Mouse (Mus musculus): ENCODE measurements at regions not wholly inside any gene's neighbourhood (a gene's known extent, or its start where the extent isn't known, plus 50 kb on each side); places are given as distances from the start of the nearest gene placed in this dataset.
A peak's percentile ranks its signal among the peaks of the same experiment; 100 is the strongest.

DNA sequence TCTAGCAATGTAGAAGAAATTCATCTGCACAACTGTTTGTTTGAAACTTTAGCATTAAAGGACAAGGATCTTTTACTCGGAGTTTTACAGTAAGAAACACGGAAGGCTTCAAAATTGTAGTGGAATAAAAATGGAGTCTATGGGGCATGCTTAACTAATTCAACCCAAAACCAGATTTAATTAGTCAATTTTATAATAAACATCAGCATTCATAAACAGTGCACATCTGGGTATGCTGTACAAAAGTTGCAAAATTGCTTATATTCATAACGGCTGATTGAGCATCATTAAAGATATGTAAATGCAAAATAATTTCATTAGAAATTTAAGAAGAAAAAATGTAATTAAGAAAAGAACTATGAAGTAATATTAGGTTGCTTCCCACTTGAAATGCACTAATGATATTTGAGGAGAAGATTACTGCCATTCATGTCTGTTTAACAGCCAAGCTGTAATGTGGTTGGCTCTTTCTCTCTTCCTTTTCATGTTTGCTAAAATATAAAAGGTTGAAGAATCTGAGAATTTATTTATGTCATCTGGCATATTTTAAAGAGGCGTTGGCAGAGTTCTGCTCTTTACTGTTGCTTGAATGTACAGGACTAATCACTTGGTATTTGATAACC, 1037.3 kb downstream of the Fam181b start:
- Histone ChIP-seq H3K9me3 (no peaks in the 10 kb centered on the region), H3K27ac (no peak overlapping the region), H3K4me2 (replicated peaks) (no peak overlapping the region), H3K4me1 (replicated peaks) (no peaks in the 10 kb centered on the region), H3K9ac (replicated peaks) (no peak overlapping the region), H3K27me3 (no peaks in the 10 kb centered on the region), H3K4me3 (replicated peaks) (no peak overlapping the region), H3K36me3 (no peaks in the 10 kb centered on the region)
- WGBS, result 89% methylated on average over 4 of the region's 4 CpGs
- no peak for ATAC-seq

DNA sequence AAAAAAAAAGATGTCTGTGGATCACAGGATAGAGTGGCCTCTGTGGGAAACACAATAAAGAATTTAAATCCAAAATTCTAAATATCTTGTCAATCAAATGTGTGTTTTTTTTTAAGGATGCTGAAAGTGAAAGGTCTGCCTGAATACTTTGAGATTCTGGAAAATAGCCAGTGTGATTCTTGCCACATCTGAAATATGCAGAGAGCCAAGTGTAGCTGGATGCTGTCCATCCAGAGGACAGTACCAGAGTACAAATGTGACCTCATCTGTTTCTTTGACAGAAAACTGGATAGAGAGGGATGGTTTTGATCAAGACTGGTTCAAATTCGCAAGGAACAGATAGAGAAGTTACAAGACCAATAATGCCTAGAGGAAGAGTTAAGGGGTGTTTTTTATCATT, 1044.1 kb downstream of the Fam181b start:
- 96% methylated on average over 1 of the region's 1 CpGs for WGBS
- ATAC-seq, result no peak

DNA sequence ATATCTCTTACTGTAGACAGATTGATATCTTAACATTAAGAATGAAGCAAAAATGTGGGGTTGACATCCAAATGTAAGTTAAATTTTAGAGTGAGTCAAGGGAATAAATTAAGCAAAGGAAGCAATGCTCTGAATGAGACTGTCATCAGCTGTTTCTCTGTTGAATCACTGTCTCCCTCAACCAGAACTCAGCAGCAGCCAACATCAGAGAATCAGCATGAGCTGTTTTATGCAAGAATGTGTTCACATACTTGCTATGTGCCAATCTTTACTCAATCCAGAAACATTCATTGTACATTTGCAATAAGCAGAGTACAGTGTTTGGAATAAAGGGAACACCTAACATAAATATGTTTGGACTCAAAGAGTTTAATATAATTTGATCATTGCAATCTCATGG, 1074.6 kb downstream of the Fam181b start:
- no peaks in the 10 kb centered on the region for H3K27me3 ChIP-seq

More for the DNA sequence above, 1044.1 kb downstream of the Fam181b start:
- Histone ChIP-seq H3K27me3 (no peaks in the 10 kb centered on the region), H3K4me3 (replicated peaks) (no peak overlapping the region), H3K9ac (replicated peaks) (no peak overlapping the region), H3K36me3 (no peaks in the 10 kb centered on the region), H3K27ac (no peak overlapping the region), H3K9me3 (no peaks in the 10 kb centered on the region), H3K4me2 (replicated peaks) (no peak overlapping the region), H3K4me1 (replicated peaks) (no peaks in the 10 kb centered on the region)

DNA sequence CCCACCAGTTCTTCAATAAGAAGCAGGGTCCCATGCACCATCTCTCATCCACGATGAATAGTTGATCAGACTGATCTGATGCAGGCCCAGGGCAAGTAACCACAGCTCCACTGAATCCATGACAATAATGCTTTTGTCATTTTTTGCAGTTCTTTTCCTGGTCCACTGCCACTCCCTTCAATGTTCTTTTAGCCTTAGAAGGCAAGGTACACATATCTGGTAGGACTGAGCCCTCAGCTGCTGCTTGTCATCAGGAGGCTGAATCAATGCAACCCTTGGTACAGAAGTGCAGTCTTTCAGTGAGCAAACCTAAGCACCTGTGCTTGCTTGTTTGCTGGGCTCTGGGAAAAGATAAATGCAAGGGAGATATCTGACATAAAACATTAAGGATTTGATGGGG, 1075.8 kb downstream of the Fam181b start:
- Histone ChIP-seq H3K4me2 (replicated peaks) (no peak overlapping the region), H3K27ac (no peak overlapping the region)

More for the DNA sequence above, 1074.6 kb downstream of the Fam181b start:
- Histone ChIP-seq H3K27ac (no peak overlapping the region), H3K9ac (replicated peaks) (no peak overlapping the region), H3K4me3 (replicated peaks) (no peak overlapping the region), H3K36me3 (no peaks in the 10 kb centered on the region), H3K4me2 (replicated peaks) (no peak overlapping the region), H3K9me3 (no peaks in the 10 kb centered on the region), H3K4me1 (replicated peaks) (no peaks in the 10 kb centered on the region)
- ATAC-seq, result no peak

DNA sequence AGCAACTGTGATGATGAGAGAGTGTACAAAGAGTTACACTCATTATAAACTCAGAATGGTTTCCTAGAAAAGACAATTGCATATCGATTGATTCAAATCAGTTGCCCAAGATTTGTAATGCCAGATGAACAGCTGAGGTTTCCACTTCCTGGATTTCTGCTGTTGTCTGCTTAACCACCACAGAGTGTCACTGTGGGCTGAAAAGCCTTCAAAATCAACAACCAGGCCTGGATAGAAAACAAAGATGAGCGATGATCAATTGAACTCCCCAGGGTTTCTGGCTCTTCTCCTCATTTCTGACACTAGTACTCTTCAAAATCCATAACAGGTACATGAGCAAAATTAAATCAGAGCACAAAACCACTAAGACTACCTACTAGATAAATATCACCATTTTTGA, 1100.4 kb downstream of the Fam181b start:
- H3K9me3 ChIP-seq, result no peaks in the 10 kb centered on the region
- 73% methylated on average over 2 of the region's 2 CpGs for WGBS
- H3K36me3 ChIP-seq, result no peaks in the 10 kb centered on the region
- no peaks in the 10 kb centered on the region for H3K4me1 ChIP-seq (replicated peaks)
- H3K27ac ChIP-seq, result no peak overlapping the region
- no peak for ATAC-seq
- H3K4me3 ChIP-seq (replicated peaks), result no peak overlapping the region
- no peaks in the 10 kb centered on the region for H3K27me3 ChIP-seq
- H3K4me2 ChIP-seq (replicated peaks), result no peak overlapping the region
- no peak overlapping the region for H3K9ac ChIP-seq (replicated peaks)

More for the DNA sequence above, 1075.8 kb downstream of the Fam181b start:
- no peaks in the 10 kb centered on the region for H3K9me3 ChIP-seq
- H3K9ac ChIP-seq (replicated peaks), result no peak overlapping the region
- ATAC-seq, result no peak
- WGBS, result 86% methylated on average over 1 of the region's 1 CpGs
- H3K4me3 ChIP-seq (replicated peaks), result no peak overlapping the region
- H3K27me3 ChIP-seq, result no peaks in the 10 kb centered on the region
- H3K4me1 ChIP-seq (replicated peaks), result no peaks in the 10 kb centered on the region
- no peaks in the 10 kb centered on the region for H3K36me3 ChIP-seq

DNA sequence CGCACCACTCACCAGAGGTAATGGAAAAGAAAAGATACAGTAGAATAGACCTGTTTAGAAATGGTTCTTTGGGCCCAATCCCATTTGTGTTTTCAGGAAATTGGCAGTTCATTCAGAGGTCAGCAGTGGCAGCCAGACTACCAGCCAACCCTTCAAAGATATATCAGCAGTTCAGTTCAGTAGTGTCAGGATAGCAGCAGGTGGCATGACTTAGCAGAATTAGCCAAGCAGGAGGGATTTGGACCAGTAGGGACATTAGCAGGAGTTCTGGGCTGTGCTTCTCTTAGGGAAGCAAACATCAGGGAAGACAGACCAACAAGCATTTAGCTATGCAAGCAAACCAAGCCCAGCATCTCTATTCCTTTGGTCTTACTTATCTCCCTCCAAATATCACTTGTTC, 1132.7 kb downstream of the Fam181b start:
- no peak overlapping the region for H3K4me3 ChIP-seq (replicated peaks)
- ATAC-seq, result no peak
- H3K36me3 ChIP-seq, result no peaks in the 10 kb centered on the region
- no peaks in the 10 kb centered on the region for H3K27me3 ChIP-seq
- WGBS, result 88% methylated on average over 1 of the region's 1 CpGs
- no peaks in the 10 kb centered on the region for H3K4me1 ChIP-seq (replicated peaks)
- no peak overlapping the region for H3K9ac ChIP-seq (replicated peaks)
- H3K27ac ChIP-seq, result no peak overlapping the region
- no peak overlapping the region for H3K4me2 ChIP-seq (replicated peaks)
- H3K9me3 ChIP-seq, result no peaks in the 10 kb centered on the region

DNA sequence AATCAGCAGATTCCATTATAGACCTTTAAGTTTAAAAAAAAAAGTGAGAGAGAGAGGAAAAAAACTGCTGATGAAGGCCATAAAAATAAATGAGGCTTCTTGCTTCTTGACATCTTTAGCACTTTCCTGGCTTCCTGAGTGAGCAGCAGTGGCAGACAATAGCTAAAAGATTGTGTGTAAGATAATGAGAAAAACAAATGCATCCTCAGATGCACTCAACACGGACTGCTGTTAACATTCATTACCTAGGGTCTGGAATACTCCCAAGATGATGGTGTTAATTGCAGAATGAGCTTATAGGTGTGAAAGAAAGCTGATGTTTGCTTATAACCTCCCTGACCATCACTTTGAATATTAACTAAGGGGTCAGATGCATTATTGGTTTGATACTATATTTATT, 1147.8 kb downstream of the Fam181b start:
- no peak for ATAC-seq
- WGBS, result 53% methylated on average over 1 of the region's 1 CpGs
- Histone ChIP-seq H3K4me1 (replicated peaks) (no peaks in the 10 kb centered on the region), H3K4me2 (replicated peaks) (no peak overlapping the region), H3K36me3 (no peaks in the 10 kb centered on the region), H3K27me3 (no peaks in the 10 kb centered on the region), H3K9ac (replicated peaks) (no peak overlapping the region), H3K9me3 (no peaks in the 10 kb centered on the region), H3K4me3 (replicated peaks) (no peak overlapping the region), H3K27ac (no peak overlapping the region)

DNA sequence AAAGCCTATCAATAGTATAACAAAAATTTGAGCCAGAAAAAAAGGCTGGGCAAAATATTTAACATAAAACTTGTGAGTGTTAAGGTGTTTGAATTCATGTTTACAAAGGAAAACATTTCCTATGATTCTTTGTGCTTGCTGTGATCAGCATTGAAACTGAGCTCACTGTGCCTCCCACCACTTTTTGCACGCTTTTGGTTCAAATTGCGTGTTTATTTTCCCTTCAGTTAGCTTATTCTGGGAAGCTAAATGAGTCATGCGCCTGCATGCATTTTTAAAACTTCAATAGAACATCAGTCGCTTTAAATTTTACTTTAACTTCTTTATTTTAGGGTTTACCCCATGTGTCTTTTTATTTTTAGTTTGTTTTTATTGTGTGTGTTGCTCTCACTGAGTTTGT, 1154.0 kb downstream of the Fam181b start:
- Histone ChIP-seq H3K4me2 (replicated peaks) (no peak overlapping the region), H3K4me1 (replicated peaks) (no peaks in the 10 kb centered on the region), H3K27ac (no peak overlapping the region), H3K36me3 (no peaks in the 10 kb centered on the region), H3K4me3 (replicated peaks) (no peak overlapping the region), H3K9me3 (no peaks in the 10 kb centered on the region), H3K9ac (replicated peaks) (no peak overlapping the region), H3K27me3 (no peaks in the 10 kb centered on the region)
- no peak for ATAC-seq
- WGBS, result 90% methylated on average over 4 of the region's 4 CpGs

DNA sequence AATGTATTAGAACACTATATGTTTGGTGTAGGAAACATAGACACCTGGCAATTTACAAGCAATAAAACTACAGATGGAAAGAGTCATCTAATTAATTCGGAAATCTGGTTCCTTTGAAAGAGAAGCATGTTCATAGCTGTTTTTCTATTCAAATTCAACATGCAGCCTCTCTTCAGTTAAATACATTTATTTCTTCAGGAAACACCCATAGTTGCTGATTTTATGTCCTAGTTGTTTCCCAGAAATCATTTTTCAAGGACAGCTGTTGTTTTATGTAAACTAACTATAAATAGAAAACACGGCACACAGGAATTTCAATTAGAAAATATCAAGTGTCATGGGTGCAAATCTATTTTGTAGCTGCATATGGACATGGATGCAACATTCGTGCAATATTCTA, 1169.8 kb downstream of the Fam181b start:
- H3K4me3 ChIP-seq (replicated peaks), result no peak overlapping the region
- H3K4me1 ChIP-seq (replicated peaks), result peaks cover 3% of the 10 kb centered on the region; the same call in 1 of the 2 replicates
- no peaks in the 10 kb centered on the region for H3K27me3 ChIP-seq
- no peaks in the 10 kb centered on the region for H3K9me3 ChIP-seq
- no peaks in the 10 kb centered on the region for H3K36me3 ChIP-seq
- H3K4me2 ChIP-seq (replicated peaks), result no peak overlapping the region
- no peak for ATAC-seq
- WGBS, result 88% methylated on average over 3 of the region's 3 CpGs
- no peak overlapping the region for H3K9ac ChIP-seq (replicated peaks)
- no peak overlapping the region for H3K27ac ChIP-seq

DNA sequence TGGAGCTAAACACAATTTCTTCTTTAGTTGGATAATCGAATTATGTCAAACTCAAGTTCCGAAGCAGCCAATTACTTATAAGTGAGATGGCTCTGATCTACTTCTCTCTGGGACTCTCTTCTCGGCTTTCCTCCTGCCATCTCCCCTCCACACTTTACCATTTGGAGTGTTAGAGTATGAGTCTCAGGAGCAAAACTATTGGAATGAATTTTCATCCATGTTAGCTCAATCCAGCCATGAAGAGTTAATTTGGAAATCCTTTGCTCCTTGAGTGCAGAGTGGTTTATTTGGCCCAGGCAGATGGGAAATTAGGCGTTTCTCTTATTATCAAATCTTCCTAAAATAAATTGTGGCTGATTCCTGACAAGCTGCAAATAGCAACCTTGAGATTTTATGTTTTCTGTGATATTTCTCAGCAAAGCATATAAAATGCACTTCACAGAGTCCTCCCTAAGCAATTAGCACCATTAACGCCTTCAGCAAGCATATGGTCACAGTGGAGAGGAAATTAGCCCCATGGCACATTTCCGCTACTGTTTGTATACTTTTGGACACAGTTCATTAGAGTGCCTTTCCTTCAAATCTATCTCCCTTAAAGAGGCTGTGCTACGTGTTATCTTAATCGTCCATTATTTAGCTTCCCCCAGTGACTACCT, 1189.1 kb downstream of the Fam181b start:
- no peak overlapping the region for H3K4me3 ChIP-seq (replicated peaks)
- H3K4me2 ChIP-seq (replicated peaks), result no peak overlapping the region
- no peak overlapping the region for H3K27ac ChIP-seq
- ATAC-seq, result no peak
- H3K9me3 ChIP-seq, result no peaks in the 10 kb centered on the region
- no peaks in the 10 kb centered on the region for H3K36me3 ChIP-seq
- 85% methylated on average over 8 of the region's 8 CpGs for WGBS
- no peak overlapping the region for H3K9ac ChIP-seq (replicated peaks)
- H3K4me1 ChIP-seq (replicated peaks), result no peaks in the 10 kb centered on the region
- H3K27me3 ChIP-seq, result no peaks in the 10 kb centered on the region

DNA sequence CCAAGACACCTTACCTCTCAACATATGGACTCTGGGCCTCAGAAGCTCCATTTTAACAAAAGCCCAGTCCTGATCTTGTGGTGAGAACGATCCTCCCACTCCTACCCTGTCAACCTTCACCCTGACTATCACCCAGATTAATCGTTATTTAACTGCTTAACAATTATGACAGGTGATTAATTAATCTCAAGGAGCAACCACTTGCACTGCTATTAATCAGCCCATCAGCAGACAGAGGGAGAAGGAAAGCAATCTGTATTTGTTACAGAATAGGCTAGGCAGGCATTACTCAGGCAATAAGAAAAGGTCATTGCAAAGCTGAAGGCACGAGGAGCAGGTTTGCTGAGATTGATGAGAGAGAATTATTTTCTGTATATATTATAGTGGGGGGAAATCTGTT, 1201.9 kb downstream of the Fam181b start:
- no peaks in the 10 kb centered on the region for H3K27me3 ChIP-seq
- H3K4me1 ChIP-seq (replicated peaks), result peaks cover 2% of the 10 kb centered on the region; the same call in 1 of the 2 replicates
- no peaks in the 10 kb centered on the region for H3K9me3 ChIP-seq
- H3K27ac ChIP-seq, result no peak overlapping the region
- 65% methylated on average over 3 of the region's 3 CpGs for WGBS
- no peak overlapping the region for H3K9ac ChIP-seq (replicated peaks)
- H3K4me2 ChIP-seq (replicated peaks), result no peak overlapping the region
- ATAC-seq, result peak; percentile 48; the same call in 1 of the 2 replicates
- H3K36me3 ChIP-seq, result no peaks in the 10 kb centered on the region
- H3K4me3 ChIP-seq (replicated peaks), result no peak overlapping the region

DNA sequence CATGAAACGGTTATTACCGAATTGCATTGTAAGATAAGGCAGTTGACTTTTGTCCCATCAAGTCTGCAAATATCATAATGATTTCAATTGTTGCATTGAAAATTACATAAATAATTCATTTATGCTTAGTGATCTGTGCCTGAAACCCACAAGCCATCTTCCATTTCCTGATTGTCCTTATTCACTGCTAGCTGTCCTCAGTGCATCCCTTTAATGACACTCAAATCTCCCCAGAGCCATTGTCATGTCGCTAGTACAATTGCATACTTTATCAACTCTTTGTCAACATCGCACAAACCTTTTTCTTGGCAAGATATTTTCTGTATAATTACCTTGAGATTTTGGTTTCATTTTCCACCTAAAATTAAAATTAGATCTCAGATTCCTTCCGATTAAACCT, 1202.3 kb downstream of the Fam181b start:
- ATAC-seq, result no peak
- H3K27me3 ChIP-seq, result no peaks in the 10 kb centered on the region
- no peak overlapping the region for H3K9ac ChIP-seq (replicated peaks)
- peaks cover 2% of the 10 kb centered on the region; the same call in 1 of the 2 replicates for H3K4me1 ChIP-seq (replicated peaks)
- 69% methylated on average over 5 of the region's 5 CpGs for WGBS
- no peaks in the 10 kb centered on the region for H3K36me3 ChIP-seq
- H3K9me3 ChIP-seq, result no peaks in the 10 kb centered on the region
- H3K27ac ChIP-seq, result no peak overlapping the region
- H3K4me3 ChIP-seq (replicated peaks), result no peak overlapping the region
- H3K4me2 ChIP-seq (replicated peaks), result no peak overlapping the region

Measured in midbrain, embryonic 13.5 days (tissue).